Mouse (Mus musculus) fibroblast of lung, adult 2 months (primary cell): Measurements from ENCODE around the gene Nudcd3.

Source experiments
- DNase-seq: peaks from one replicate; pipeline ENCODE4 v3.0.0-alpha.2; 2011; ENCODE audit warnings: low read depth

The Nudcd3 gene

DNA sequence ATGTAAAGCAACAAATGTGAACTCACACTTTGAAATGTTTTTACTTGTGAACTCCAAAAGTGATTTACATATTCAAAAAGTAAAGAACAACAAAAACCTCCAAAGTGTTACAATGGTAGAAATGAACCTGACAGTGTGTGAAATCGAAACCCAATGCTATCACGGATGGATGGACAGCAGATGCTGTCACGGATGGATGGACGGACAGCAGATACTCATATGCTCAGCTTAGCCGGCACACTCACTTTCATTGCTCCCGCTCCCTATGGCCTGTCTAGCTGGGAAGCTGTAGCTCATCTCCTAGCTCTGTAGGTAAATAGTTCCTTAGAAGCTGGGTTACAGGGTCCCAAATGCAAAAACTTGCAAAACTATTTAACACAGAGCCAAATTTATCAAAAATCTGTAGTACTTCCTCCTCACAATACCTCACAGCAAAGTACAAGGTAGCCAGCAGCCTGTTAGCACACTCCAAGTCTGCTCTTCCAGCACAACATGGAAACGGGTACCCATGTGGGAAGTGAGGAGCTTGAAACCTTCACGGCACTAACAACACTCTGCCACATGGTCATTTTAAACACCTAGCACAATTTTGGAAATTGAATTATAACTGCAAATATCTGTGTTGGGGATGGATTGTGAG, 22.3 kb downstream of the Nudcd3 start:
- no peak for DNase-seq

DNA sequence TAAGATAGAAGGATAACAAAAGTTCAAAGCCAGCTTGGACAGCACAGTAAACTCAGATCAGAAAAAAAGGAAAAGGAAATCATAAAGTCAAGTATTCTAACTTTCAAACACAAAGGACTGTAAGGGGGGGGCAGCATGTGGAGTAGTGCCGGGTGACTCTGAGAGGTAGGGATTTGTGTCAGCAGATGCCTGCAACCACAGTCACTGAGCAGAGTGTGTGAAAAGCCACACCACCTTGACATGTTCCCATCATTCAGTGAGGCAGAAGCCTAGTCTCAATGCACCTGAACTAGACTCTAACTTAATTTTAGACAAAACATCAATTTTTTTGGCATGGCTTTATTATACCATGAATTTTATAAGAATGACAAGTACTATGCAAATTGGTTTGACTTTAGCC, 24.7 kb downstream of the Nudcd3 start:
- DNase-seq, result no peak

DNA sequence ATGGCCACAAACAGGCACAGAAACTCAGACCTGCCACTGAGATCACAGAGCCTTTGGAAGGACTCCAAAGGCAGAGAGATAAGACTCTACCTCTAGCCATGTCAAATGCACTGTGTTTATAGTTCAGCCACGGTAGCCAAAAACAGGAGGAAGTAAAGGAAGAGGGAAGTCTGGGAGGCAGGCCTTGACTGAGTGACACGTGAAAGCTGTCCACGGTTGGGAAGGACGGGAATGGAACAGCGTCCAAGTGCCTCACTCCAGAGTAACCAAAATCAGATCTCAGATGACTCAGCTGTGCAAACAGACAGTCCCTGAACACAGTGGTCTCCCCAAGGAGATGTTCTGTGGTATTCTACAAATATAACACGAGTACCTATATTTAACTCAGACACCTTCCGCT, 25.5 kb downstream of the Nudcd3 start:
- no peak for DNase-seq

- DNase-seq, result no peak
These were observed 31.1 kb downstream of the Nudcd3 start for GRCm38 (mm10) chr11:6169041-6169663.

GRCm38 (mm10) chr11:6166351-6166750, 33.9 kb downstream of the Nudcd3 start:
- DNase-seq, result no peak

GRCm38 (mm10) chr11:6165391-6166081, 34.7 kb downstream of the Nudcd3 start:
- DNase-seq, result no peak

- no peak for DNase-seq
These were observed 35.4 kb downstream of the Nudcd3 start for GRCm38 (mm10) chr11:6164781-6165180.

DNA sequence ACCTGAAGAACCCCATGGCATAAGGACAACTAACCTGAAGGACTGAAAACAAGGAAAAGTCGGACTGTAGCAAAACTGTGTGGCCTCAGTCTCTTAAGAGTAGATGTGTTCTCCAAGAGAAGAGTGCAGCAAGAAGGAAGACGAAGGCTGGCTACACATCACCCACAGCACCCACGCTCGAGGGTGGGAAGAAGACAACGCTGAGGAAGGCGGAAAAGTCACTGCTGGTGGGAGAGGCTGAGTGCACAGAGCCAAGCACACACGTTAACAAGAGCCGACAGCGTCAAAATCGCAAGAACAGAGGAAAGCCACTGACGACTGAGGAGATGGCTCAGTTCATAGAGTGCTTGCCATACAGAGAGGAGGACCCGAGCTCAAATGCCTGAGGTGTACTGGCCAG, 36.5 kb downstream of the Nudcd3 start:
- DNase-seq, result no peak

DNA sequence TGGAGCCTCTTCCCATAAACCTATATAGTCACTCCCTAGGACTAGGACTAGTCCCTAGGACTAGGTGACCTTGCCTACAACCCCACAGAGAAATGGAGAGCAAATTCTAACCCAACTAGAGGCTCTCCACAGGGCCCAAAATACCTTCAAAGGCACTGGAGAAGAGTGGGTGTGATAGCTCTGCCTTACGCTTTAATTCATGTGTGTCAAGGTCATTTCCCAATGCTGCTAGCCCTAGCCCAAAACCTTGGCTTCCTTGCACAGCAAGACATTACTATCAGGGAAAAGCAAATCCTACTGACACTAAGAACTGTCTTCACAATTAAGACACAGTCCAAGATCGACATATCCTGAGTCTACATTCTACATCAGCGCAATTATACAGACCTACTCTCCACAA, 37.2 kb downstream of the Nudcd3 start:
- DNase-seq, result no peak

- no peak for DNase-seq
These were observed 38.7 kb downstream of the Nudcd3 start for GRCm38 (mm10) chr11:6161549-6161948.

DNA sequence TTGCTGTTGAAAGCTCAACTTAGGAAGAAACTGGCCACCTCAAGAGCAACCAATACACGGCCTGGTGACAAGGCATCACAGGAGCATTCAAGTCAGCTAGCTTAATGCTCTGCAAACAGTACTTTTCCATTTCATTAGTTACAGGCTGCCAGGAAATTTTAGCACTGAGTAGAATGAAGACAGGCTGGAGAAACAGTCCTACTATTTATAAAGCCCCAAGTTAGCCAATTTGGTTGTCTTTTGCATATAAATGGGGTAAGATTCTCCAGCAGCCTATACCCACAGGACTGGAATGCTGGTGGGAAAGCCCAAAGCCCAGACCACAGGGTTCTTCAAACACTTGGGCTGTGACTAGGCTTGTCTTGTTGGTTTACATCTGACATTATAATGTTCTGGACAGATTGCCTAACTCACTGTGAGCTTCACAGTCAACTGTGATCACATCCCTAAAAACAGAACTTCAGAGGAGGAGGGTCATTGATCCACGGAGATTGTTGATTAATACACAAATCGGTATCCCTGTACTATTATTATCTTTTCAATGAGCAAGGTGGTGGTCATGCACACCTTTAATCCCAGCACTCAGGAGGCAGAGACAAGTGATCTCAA, 39.4 kb downstream of the Nudcd3 start:
- DNase-seq, result peak; percentile 62

GRCm38 (mm10) chr11:6159704-6160275, 40.4 kb downstream of the Nudcd3 start:
- no peak for DNase-seq

DNA sequence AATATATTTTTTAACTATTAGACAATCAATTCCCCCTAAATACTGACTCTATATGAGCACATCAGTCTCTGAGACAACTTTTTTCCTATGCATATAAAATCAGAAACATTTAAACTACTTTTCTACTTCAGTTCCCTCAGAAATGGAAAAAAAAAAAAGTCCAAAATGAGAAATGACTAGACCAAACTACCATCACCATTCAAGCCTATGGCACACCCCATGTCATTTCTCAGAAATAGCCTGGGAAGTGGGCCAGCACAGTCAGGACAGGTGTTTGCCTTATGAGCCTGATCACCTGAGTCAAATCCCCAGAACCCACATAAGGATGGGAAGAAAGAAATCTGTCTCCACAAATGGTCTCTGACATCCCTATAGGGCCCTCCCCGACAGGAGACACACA, 41.7 kb downstream of the Nudcd3 start:
- DNase-seq, result no peak

DNA sequence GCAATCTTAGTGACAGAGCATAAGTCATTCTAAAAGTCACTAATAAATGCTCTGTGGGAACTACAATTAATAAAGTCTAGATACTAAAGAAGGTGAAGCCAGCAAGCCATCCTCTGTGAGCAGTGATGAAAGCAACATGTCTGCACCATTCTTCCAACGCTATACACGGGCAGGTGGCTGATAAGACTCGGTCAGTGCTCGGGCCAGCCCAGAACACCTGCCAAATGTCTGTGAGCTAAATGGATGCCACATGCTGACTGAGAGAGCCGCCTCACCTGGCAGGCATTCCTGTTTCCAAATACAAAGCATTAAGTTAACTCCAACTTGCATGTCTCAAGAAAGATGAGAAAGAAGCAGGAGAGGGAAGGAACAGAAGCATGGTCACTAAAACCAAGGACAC, 43.1 kb downstream of the Nudcd3 start:
- no peak for DNase-seq

DNA sequence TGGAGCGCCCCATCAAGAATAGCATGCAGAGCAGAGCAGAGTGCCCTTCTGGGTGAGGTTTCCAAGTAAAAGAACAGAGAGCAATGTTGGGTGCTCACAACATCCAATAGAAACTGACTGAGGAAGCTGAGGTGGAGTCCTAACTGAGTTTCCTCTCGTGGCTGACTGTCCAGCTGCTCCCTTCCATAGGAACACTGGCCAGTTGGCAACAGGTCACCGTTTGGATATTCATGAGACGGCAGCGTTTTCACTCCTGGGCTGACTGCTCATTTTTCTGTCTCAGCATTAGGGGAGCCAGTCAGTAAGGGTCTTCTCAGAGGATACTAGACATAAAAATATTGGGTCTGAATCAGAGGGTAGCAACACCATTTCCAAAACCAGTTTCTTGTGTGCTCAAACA, 43.6 kb downstream of the Nudcd3 start:
- no peak for DNase-seq

DNA sequence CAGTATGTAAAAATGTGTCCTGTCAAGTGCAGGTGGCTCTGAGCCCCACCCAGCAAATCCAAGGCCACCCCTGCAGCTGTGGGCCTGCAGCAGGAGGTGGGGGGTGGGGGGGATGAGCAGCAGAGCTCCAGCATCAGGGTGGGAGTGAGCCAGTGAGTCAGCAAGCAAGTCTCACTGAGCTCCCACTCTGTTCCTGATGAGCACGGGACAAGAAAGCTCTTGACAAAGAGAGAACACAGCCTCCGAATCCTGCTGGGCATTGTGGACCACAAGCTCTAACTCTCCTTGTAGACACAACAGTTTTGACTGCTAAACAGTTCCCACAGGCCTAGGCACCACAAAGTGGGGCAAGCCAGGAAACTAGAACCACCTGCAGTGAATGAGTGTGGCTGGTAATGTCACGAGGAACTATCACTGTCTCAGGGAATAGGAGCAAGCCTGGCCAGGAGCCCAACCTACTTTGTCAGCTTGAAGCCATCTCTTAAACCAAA, 46.0 kb downstream of the Nudcd3 start:
- no peak for DNase-seq

GRCm38 (mm10) chr11:6152864-6153263, 47.4 kb downstream of the Nudcd3 start:
- no peak for DNase-seq

DNA sequence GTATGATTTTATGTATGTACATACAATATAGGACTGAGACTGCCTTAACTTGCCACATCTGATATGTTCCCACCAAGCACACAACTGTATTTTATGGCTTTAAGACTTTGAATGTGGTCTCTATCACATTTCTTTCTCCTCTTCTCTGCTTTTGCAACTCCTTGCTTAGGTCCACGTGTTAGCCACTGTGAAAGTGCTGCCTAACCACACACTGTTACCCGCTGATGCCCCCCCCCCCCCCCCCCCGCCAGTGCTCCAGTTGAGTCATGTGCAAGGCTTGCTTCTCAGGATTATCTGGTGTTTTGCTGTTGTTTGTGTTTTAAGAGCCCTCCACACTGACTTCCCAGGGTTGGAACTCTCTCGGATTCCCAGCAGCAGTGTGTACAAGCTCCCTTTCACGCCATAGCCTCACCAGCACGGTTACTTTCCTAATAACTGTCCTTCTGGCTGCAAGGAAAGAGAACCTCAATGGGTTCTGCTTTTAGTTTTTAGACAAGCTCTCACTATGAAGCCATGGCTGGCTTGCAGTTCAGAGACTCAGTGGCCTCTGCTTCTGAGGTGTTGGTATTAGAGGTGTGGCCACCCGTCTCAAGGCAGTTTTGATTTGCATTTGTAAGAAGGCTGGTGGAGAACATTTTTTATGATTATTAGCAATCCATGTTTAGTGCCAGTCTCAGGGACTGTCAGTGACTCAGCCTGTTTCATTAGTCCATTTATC, 61.8 kb downstream of the Nudcd3 start:
- DNase-seq, result no peak

- no peak for DNase-seq
These were observed 67.3 kb downstream of the Nudcd3 start for GRCm38 (mm10) chr11:6132886-6133285.

- no peak for DNase-seq
These were observed 69.6 kb downstream of the Nudcd3 start for GRCm38 (mm10) chr11:6130578-6130977.

GRCm38 (mm10) chr11:6123605-6124120, 76.6 kb downstream of the Nudcd3 start:
- DNase-seq, result no peak

GRCm38 (mm10) chr11:6122631-6123030, 77.6 kb downstream of the Nudcd3 start:
- no peak for DNase-seq
